Comparison of ENCODE assay signal across 23 mouse cellular contexts in genomic region chr4:103911441-103911840, GRCm38 (mm10).
DNase-seq lines count a peak whose midpoint lies in the region; ATAC-seq and TF ChIP-seq lines count a peak whose summit lies in the region.
"Had no signal": no experiment of that assay in that cellular context is flagged by ENCODE, and none has a peak within 500 bp of the region (broad histone marks: within the 10 kb centered on the region; RNA-seq: fewer than 3 reads in every experiment).

No protein-coding gene starts in this region.

- H3K27me3 ChIP-seq in kidney, postnatal 0 days (ENCODE audit: insufficient read depth, low read length): no peaks in the 10 kb centered on the region
- no peaks in the 10 kb centered on the region for H3K27me3 ChIP-seq in neural tube, embryonic 11.5 days (ENCODE audit: control insufficient read depth, insufficient read depth, low read length)
- H3K27me3 ChIP-seq: embryonic facial prominence, embryonic 13.5 days; embryonic facial prominence, embryonic 15.5 days; forebrain, embryonic 12.5 days had no signal

- no peak overlapping the region for H3K9ac ChIP-seq in kidney, postnatal 0 days (ENCODE audit: low read depth, low read length)
- H3K9ac ChIP-seq in neural tube, embryonic 11.5 days (ENCODE audit: low read length): no peak overlapping the region
- H3K9ac ChIP-seq: embryonic facial prominence, embryonic 13.5 days; embryonic facial prominence, embryonic 15.5 days; forebrain, embryonic 12.5 days had no signal

- H3K9me3 ChIP-seq in kidney, postnatal 0 days (replicated peaks; ENCODE audit: low read length): no peaks in the 10 kb centered on the region
- H3K9me3 ChIP-seq in neural tube, embryonic 11.5 days (ENCODE audit: control insufficient read depth, low read length): no peaks in the 10 kb centered on the region
- H3K9me3 ChIP-seq: embryonic facial prominence, embryonic 13.5 days; embryonic facial prominence, embryonic 15.5 days; forebrain, embryonic 10.5 days; forebrain, embryonic 12.5 days had no signal

- 15% methylated on average over 4 of the region's 4 CpGs for WGBS in kidney, postnatal 0 days
- WGBS in neural tube, embryonic 11.5 days: 32% methylated on average over 4 of the region's 4 CpGs

- DNase-seq in kidney, postnatal 0 days (ENCODE audit: low spot score): peak; percentile 21
- no peak for DNase-seq in kidney, postnatal 4 days
- DNase-seq in retina, postnatal 1 day: peak; percentile 28
- DNase-seq in retina, embryonic 14.5 days (ENCODE audit: low spot score): no peak
- DNase-seq in embryo, embryonic 11 days: peak; percentile 30
- DNase-seq in neural tube, embryonic 11.5 days (ENCODE audit: low spot score): peak; percentile 29
- no peak for DNase-seq in adrenal gland, postnatal 25 days
- DNase-seq: adrenal gland, adult 2 months; adrenal gland, postnatal 10 days; adrenal gland, postnatal 36 days; cerebellum, adult 11-12 months; cerebellum, adult 2 months; cerebellum, adult 9-11 months; cerebellum, postnatal 14 days; cerebellum, postnatal 36 days had no signal

- no peaks in the 10 kb centered on the region for H3K36me3 ChIP-seq in kidney, postnatal 0 days (ENCODE audit: insufficient read depth, low read length)
- H3K36me3 ChIP-seq in neural tube, embryonic 11.5 days (ENCODE audit: control insufficient read depth, insufficient read depth, low read length): no peaks in the 10 kb centered on the region
- H3K36me3 ChIP-seq: embryonic facial prominence, embryonic 13.5 days; embryonic facial prominence, embryonic 15.5 days; forebrain, embryonic 10.5 days; forebrain, embryonic 12.5 days had no signal

- H3K4me2 ChIP-seq in kidney, postnatal 0 days (ENCODE audit: low read length): no peak overlapping the region
- H3K4me2 ChIP-seq in neural tube, embryonic 11.5 days (ENCODE audit: low read depth): no peak overlapping the region
- H3K4me2 ChIP-seq: embryonic facial prominence, embryonic 13.5 days; embryonic facial prominence, embryonic 15.5 days; forebrain, embryonic 12.5 days had no signal

- no peak for TF ChIP-seq CTCF in kidney, postnatal 0 days (IDR thresholded peaks at IDR 0.05; ENCODE audit: low read depth)

- no peak overlapping the region for H3K4me3 ChIP-seq in kidney, postnatal 0 days (replicated peaks; ENCODE audit: low read depth, low read length)
- no peak overlapping the region for H3K4me3 ChIP-seq in neural tube, embryonic 11.5 days (ENCODE audit: low read depth, low read length)
- H3K4me3 ChIP-seq: embryonic facial prominence, embryonic 13.5 days; embryonic facial prominence, embryonic 15.5 days; erythroblast, embryonic 14.5 days; forebrain, embryonic 10.5 days; forebrain, embryonic 12.5 days had no signal

- no peak for ATAC-seq in kidney, postnatal 0 days (replicated peaks; ENCODE audit: low FRiP score, low read depth)
- peak; percentile 60 for ATAC-seq in neural tube, embryonic 11.5 days (ENCODE audit: insufficient read depth, low FRiP score, low TSS enrichment)
- no peak for ATAC-seq in granulocyte monocyte progenitor cell, adult 5-6 weeks (replicated peaks; ENCODE audit: poor library complexity, severe bottlenecking)
- ATAC-seq: forebrain, embryonic 14.5 days; forebrain, embryonic 16.5 days had no signal

- H3K27ac ChIP-seq in kidney, postnatal 0 days: no peak overlapping the region
- no peak overlapping the region for H3K27ac ChIP-seq in neural tube, embryonic 11.5 days (ENCODE audit: low read depth, low read length)
- H3K27ac ChIP-seq: embryonic facial prominence, embryonic 13.5 days; embryonic facial prominence, embryonic 15.5 days; forebrain, embryonic 10.5 days; forebrain, embryonic 12.5 days had no signal

- no peaks in the 10 kb centered on the region for H3K4me1 ChIP-seq in kidney, postnatal 0 days (replicated peaks; ENCODE audit: insufficient read depth, low read length)
- H3K4me1 ChIP-seq in neural tube, embryonic 11.5 days (ENCODE audit: control insufficient read depth, insufficient read depth, low read length): no peaks in the 10 kb centered on the region
- H3K4me1 ChIP-seq: embryonic facial prominence, embryonic 13.5 days; embryonic facial prominence, embryonic 15.5 days; forebrain, embryonic 12.5 days had no signal

Comparison
In these comparisons a context has a peak if more than half of its experiments do, and no peak if none do; other contexts are left out.
1. DNase-seq: peak in kidney, postnatal 0 days (single experiment), retina, postnatal 1 day (single experiment), embryo, embryonic 11 days (single experiment) and neural tube, embryonic 11.5 days (single experiment); none in kidney, postnatal 4 days (0 of 2), retina, embryonic 14.5 days (single experiment) and adrenal gland, postnatal 25 days (single experiment).